Mouse (Mus musculus): ENCODE measurements around the gene Fignl1. TPM values are rescaled to one million over a fixed set of nuclear protein-coding genes. Genes with fewer than 3 reads are reported as not detected.

Gene Fignl1
- polyA plus RNA-seq, 1 experiment: 3.8 TPM

GRCm38 (mm10) chr11:11824970-11825635, 16.3 kb upstream of the Fignl1 start:
- H3ac ChIP-seq (ENCODE audit: control insufficient read depth, insufficient read length): no peak overlapping the region
- H3K36me3 ChIP-seq (ENCODE audit: control insufficient read depth, insufficient read depth): no peaks in the 10 kb centered on the region
- TF ChIP-seq USF1 (IDR thresholded peaks at IDR 0.05; ENCODE audit: low read depth) (no peak), CEBPB (IDR thresholded peaks at IDR 0.05; ENCODE audit: insufficient read depth, poor library complexity, severe bottlenecking) (no peak), TCF12 (IDR thresholded peaks at IDR 0.05; ENCODE audit: insufficient read depth, poor library complexity, severe bottlenecking) (no peak), MYOD1 (IDR thresholded peaks at IDR 0.05; ENCODE audit: control insufficient read depth in 1 of 3, insufficient read length in 2 of 3, low read depth in 2 of 3) (no peak), TCF3 (IDR thresholded peaks at IDR 0.05; ENCODE audit: insufficient read length, low read depth) (no peak), REST (IDR thresholded peaks at IDR 0.05; ENCODE audit: insufficient read depth, insufficient read length) (no peak), MAX (IDR thresholded peaks at IDR 0.05; ENCODE audit: low read depth) (no peak), POLR2A (IDR thresholded peaks at IDR 0.05; ENCODE audit: insufficient read length, low read depth) (no peak)
- H3K79me2 ChIP-seq (ENCODE audit: control insufficient read depth, insufficient read depth): no peaks in the 10 kb centered on the region
- no peak overlapping the region for H3K4me2 ChIP-seq (ENCODE audit: low read depth)
- H3K27me3 ChIP-seq (ENCODE audit: control insufficient read depth, insufficient read depth, insufficient read length): no peaks in the 10 kb centered on the region
- no peak overlapping the region for H3K4me3 ChIP-seq

DNA sequence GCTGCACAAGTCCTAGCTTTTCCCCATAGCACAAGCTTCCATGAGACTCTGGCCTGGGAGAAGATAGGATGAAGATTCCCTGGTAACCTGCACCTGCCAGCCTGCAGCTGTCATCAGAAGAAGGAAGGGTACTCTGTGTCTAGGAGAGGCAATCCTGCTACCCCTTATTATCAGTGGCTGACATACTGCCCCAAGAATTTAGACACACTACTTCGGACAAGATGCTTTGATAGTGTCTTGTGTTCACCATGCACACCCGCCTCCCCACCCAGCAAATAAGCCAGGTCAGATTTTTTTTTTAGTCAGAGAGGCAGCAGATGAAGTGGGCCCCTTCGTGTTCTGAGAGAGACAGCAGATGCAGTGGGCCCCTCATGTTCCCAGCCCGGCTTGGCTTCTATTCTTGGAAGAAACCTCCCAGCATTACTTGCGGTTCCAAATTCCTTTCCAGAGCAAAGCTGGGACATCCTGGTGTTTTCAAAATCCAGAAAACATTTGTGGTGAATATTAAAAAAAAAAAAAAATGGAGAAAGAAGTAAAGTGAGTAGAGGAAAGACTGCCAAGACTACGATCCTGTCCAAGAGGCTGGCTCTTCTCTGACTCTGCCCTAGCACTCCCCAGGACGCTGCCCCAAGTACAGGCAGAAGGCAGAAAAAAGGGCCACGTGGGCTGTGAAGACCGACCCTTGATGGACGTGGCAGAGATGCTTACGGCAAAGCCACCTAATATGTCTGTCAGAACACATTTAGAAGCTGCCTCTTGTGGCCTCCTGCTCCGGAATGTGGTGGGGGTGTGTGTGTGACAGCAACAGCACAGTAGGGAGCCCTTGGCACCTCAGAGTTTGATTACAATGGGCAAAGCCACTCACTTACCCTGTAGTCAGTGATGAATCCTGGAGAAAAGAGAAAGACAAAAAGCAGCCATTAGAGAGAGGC, 15.5 kb upstream of the Fignl1 start:
- Histone ChIP-seq H3K79me2 (ENCODE audit: control insufficient read depth, insufficient read depth) (no peaks in the 10 kb centered on the region), H3K4me3 (no peak overlapping the region), H3K4me2 (ENCODE audit: low read depth) (no peak overlapping the region), H3K27me3 (ENCODE audit: control insufficient read depth, insufficient read depth, insufficient read length) (no peaks in the 10 kb centered on the region), H3ac (ENCODE audit: control insufficient read depth, insufficient read length) (no peak overlapping the region), H3K36me3 (ENCODE audit: control insufficient read depth, insufficient read depth) (no peaks in the 10 kb centered on the region)
- TF ChIP-seq MYOD1 (IDR thresholded peaks at IDR 0.05; ENCODE audit: control insufficient read depth in 1 of 3, insufficient read length in 2 of 3, low read depth in 2 of 3): peak in 2 of 3 experiments; percentile 88 to 93
- no peak for TF ChIP-seq USF1 (IDR thresholded peaks at IDR 0.05; ENCODE audit: low read depth)
- TF ChIP-seq TCF12 (IDR thresholded peaks at IDR 0.05; ENCODE audit: insufficient read depth, poor library complexity, severe bottlenecking): peak; percentile 65
- TF ChIP-seq REST (IDR thresholded peaks at IDR 0.05; ENCODE audit: insufficient read depth, insufficient read length): no peak
- peak in 2 of 3 experiments; percentile 73 to 82 for TF ChIP-seq MYOG (IDR thresholded peaks at IDR 0.05; ENCODE audit: control insufficient read depth in 1 of 3, insufficient read depth in 1 of 3, insufficient read length in 2 of 3, low read depth in 2 of 3)
- peak; percentile 54 for TF ChIP-seq TCF3 (IDR thresholded peaks at IDR 0.05; ENCODE audit: insufficient read length, low read depth)
- TF ChIP-seq POLR2AphosphoS2 (IDR thresholded peaks at IDR 0.05; ENCODE audit: insufficient read length, low read depth): no peak

GRCm38 (mm10) chr11:11822181-11823095, 13.7 kb upstream of the Fignl1 start:
- Histone ChIP-seq H3K4me2 (ENCODE audit: low read depth) (no peak overlapping the region), H3K4me3 (no peak overlapping the region), H3ac (ENCODE audit: control insufficient read depth, insufficient read length) (no peak overlapping the region), H3K79me2 (ENCODE audit: control insufficient read depth, insufficient read depth) (no peaks in the 10 kb centered on the region), H3K27me3 (ENCODE audit: control insufficient read depth, insufficient read depth, insufficient read length) (no peaks in the 10 kb centered on the region), H3K36me3 (ENCODE audit: control insufficient read depth, insufficient read depth) (no peaks in the 10 kb centered on the region)
- TF ChIP-seq CEBPB (IDR thresholded peaks at IDR 0.05; ENCODE audit: insufficient read depth, poor library complexity, severe bottlenecking): no peak
- no peak for TF ChIP-seq MYOD1 (IDR thresholded peaks at IDR 0.05; ENCODE audit: control insufficient read depth in 1 of 3, insufficient read length in 2 of 3, low read depth in 2 of 3)
- no peak for TF ChIP-seq MAX (IDR thresholded peaks at IDR 0.05; ENCODE audit: low read depth)
- no peak for TF ChIP-seq TCF3 (IDR thresholded peaks at IDR 0.05; ENCODE audit: insufficient read length, low read depth)
- no peak for TF ChIP-seq POLR2AphosphoS2 (IDR thresholded peaks at IDR 0.05; ENCODE audit: insufficient read length, low read depth)
- no peak for TF ChIP-seq SRF (IDR thresholded peaks at IDR 0.05; ENCODE audit: control insufficient read depth, insufficient read length, low read depth)
- TF ChIP-seq USF1 (IDR thresholded peaks at IDR 0.05; ENCODE audit: low read depth): no peak
- TF ChIP-seq MYOG (IDR thresholded peaks at IDR 0.05; ENCODE audit: control insufficient read depth in 1 of 3, insufficient read depth in 1 of 3, insufficient read length in 2 of 3, low read depth in 2 of 3): no peak
- TF ChIP-seq TCF12 (IDR thresholded peaks at IDR 0.05; ENCODE audit: insufficient read depth, poor library complexity, severe bottlenecking): no peak
- no peak for TF ChIP-seq POLR2A (IDR thresholded peaks at IDR 0.05; ENCODE audit: insufficient read length, low read depth)
- TF ChIP-seq E2F4 (IDR thresholded peaks at IDR 0.05; ENCODE audit: insufficient read depth): no peak
- no peak for TF ChIP-seq REST (IDR thresholded peaks at IDR 0.05; ENCODE audit: insufficient read depth, insufficient read length)

- TF ChIP-seq MYOG (IDR thresholded peaks at IDR 0.05; ENCODE audit: control insufficient read depth in 1 of 3, insufficient read depth in 1 of 3, insufficient read length in 2 of 3, low read depth in 2 of 3) (no peak), MYOD1 (IDR thresholded peaks at IDR 0.05; ENCODE audit: control insufficient read depth in 1 of 3, insufficient read length in 2 of 3, low read depth in 2 of 3) (no peak), CEBPB (IDR thresholded peaks at IDR 0.05; ENCODE audit: insufficient read depth, poor library complexity, severe bottlenecking) (no peak), SRF (IDR thresholded peaks at IDR 0.05; ENCODE audit: control insufficient read depth, insufficient read length, low read depth) (no peak), TCF12 (IDR thresholded peaks at IDR 0.05; ENCODE audit: insufficient read depth, poor library complexity, severe bottlenecking) (no peak), POLR2AphosphoS2 (IDR thresholded peaks at IDR 0.05; ENCODE audit: insufficient read length, low read depth) (no peak), TCF3 (IDR thresholded peaks at IDR 0.05; ENCODE audit: insufficient read length, low read depth) (no peak), POLR2A (IDR thresholded peaks at IDR 0.05; ENCODE audit: insufficient read length, low read depth) (no peak), MAX (IDR thresholded peaks at IDR 0.05; ENCODE audit: low read depth) (no peak), USF1 (IDR thresholded peaks at IDR 0.05; ENCODE audit: low read depth) (no peak), REST (IDR thresholded peaks at IDR 0.05; ENCODE audit: insufficient read depth, insufficient read length) (no peak), E2F4 (IDR thresholded peaks at IDR 0.05; ENCODE audit: insufficient read depth) (no peak)
- Histone ChIP-seq H3K4me2 (ENCODE audit: low read depth) (peak overlapping the region; percentile 48), H3K27me3 (ENCODE audit: control insufficient read depth, insufficient read depth, insufficient read length) (no peaks in the 10 kb centered on the region), H3K4me3 (no peak overlapping the region), H3ac (ENCODE audit: control insufficient read depth, insufficient read length) (no peak overlapping the region), H3K36me3 (ENCODE audit: control insufficient read depth, insufficient read depth) (no peaks in the 10 kb centered on the region), H3K79me2 (ENCODE audit: control insufficient read depth, insufficient read depth) (no peaks in the 10 kb centered on the region)
Observed at GRCm38 (mm10) chr11:11821387-11821975, 12.7 kb upstream of the Fignl1 start.

All from myocyte (in vitro differentiated cells).